In the genomic region with DNA sequence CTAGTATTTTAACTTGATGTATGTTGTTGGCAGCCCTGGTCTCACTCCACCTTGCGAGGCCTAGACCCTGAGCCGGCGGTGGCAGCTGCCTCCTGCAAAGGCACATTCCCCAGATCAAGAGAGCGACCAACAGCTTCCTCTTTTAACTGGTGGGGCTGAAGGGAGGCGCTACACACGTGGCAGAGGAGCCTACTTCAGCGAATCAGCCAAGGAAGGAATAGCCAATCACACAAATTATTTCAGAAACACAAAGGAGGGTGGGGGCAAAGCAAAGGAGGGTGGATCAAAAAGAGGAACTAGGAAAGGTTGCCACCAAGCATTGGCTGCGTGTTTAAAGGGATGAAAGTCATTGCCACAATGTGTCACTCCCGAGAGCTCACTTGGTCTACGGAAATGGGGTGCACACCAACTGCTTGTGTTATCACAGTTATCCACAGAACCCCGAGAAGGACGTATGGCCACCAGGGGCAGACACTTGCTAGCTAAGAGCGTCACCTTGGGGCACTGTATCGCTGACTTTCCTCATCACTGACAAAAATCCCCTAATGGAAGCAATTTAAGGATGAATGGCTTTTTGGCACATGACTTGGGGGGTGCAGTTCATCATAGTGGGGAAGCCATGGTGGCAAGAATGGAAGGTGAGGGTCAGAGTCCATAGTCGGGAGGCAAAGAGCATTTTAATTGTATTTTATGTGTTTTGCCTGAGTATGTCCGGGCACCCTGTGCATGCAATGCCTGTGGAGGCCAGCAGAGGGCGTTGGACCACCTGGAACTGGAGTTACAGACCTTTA, we compare ENCODE assay signal across 9 mouse cellular contexts. TPM values are rescaled to one million over a fixed set of nuclear protein-coding genes. Genes with fewer than 3 reads are reported as not detected.
DNase-seq lines count a peak whose midpoint lies in the region; TF ChIP-seq lines count a peak whose summit lies in the region.
"Had no signal": no experiment of that assay in that cellular context is flagged by ENCODE, and none has a peak within 500 bp of the region (broad histone marks: within the 10 kb centered on the region; RNA-seq: fewer than 3 reads in every experiment).

No protein-coding gene starts in this region.

- H3K79me2 ChIP-seq in macrophage (ENCODE audit: inconsistent target) = peaks cover 59% of the 10 kb centered on the region

- no peaks in the 10 kb centered on the region for H3K36me3 ChIP-seq in kidney, adult 2 months (ENCODE audit: control insufficient read depth, insufficient read depth, low read length)
- no peaks in the 10 kb centered on the region for H3K36me3 ChIP-seq in macrophage (ENCODE audit: inconsistent target)

- DNase-seq in kidney, adult 2 months = no peak
- DNase-seq in kidney, adult 9 months = no peak
- DNase-seq in thymus, postnatal 0 days (ENCODE audit: low spot score) = peak; percentile 78
- no peak for DNase-seq in embryo, embryonic 11 days
- DNase-seq in gastrocnemius, postnatal 10 days = no peak
- no peak for DNase-seq in kidney, adult 18-20 months

- no peaks in the 10 kb centered on the region for H3K4me1 ChIP-seq in kidney, adult 2 months (ENCODE audit: control insufficient read depth, insufficient read depth, low read length)
- H3K4me1 ChIP-seq in cortical plate, adult 2 months (ENCODE audit: control insufficient read depth, insufficient read depth, low read length) = no peaks in the 10 kb centered on the region

- H3K27ac ChIP-seq in kidney, adult 2 months (ENCODE audit: insufficient read depth, low read depth, low read length) = no peak overlapping the region
- no peak overlapping the region for H3K27ac ChIP-seq in cortical plate, adult 2 months (ENCODE audit: insufficient read depth, low read length)
- peak overlapping the region; percentile 44 for H3K27ac ChIP-seq in macrophage

- 88% methylated on average over 17 of the region's 17 CpGs for WGBS in kidney, adult 2 months
- WGBS in macrophage (ENCODE audit: missing documents) = 16% methylated on average over 17 of the region's 17 CpGs

- TF ChIP-seq CTCF in kidney, adult 2 months (conservative IDR thresholded peaks at IDR 0.05; ENCODE audit: insufficient read depth, insufficient read length, low read depth, low read length) = peak; percentile 32; the same call in 1 of the 2 replicates
- peak; percentile 16; the same call in 1 of the 2 replicates for TF ChIP-seq CTCF in cortical plate, adult 2 months (IDR thresholded peaks at IDR 0.05; ENCODE audit: extremely low read depth, insufficient read depth, low read length)

- H3K27me3 ChIP-seq in kidney, adult 2 months (replicated peaks; ENCODE audit: control insufficient read depth, insufficient read depth, low read length) = no peaks in the 10 kb centered on the region

- H3K4me3 ChIP-seq in kidney, adult 2 months (ENCODE audit: insufficient read depth, low read depth, low read length) = no peak overlapping the region
- H3K4me3 ChIP-seq in cortical plate, adult 2 months (ENCODE audit: insufficient read depth, low read length) = no peak overlapping the region
- H3K4me3 ChIP-seq in macrophage (ENCODE audit: inconsistent target) = no peak overlapping the region
- H3K4me3 ChIP-seq: erythroblast, embryonic 14.5 days had no signal

- no peak for TF ChIP-seq POLR2A in kidney, adult 2 months (IDR thresholded peaks at IDR 0.05; ENCODE audit: low read depth, low read length)
- no peak for TF ChIP-seq POLR2A in cortical plate, adult 2 months (IDR thresholded peaks at IDR 0.05; ENCODE audit: extremely low read depth, insufficient read depth, low read length)

RNA-seq across cellular contexts. Expression of gene Slc7a1, which starts 20.1 kb away (rescaled TPM):
- 4.0 TPM in 2 replicates for polyA plus RNA-seq in kidney, adult 2 months (2012; rRNA removed)
- polyA plus RNA-seq in cortical plate, adult 2 months (2012; rRNA removed) = 9.3 and 10.2 TPM in 2 replicates
- 10 to 100 TPM in 24 of 26 experiments, 1 to 10 TPM in 2; 5.0 to 60.2 (median 21.2) TPM for total RNA-seq in macrophage (2018; cell fraction: chromatin; rRNA removed)
- 10 to 100 TPM in 14 of 26 experiments, 1 to 10 TPM in 12; 5.3 to 28.9 (median 11.9) TPM for total RNA-seq in macrophage (2018; cell fraction: cytosol; rRNA removed)
- 10 to 100 TPM; 10.2 to 73.2 (median 31.5) TPM for total RNA-seq in macrophage (2018; cell fraction: nucleus; rRNA removed)
- 1.9 to 13.2 TPM (median 4.3 TPM) in 3 replicates for polyA plus RNA-seq in macrophage (2018)
- 15.5 and 16.5 TPM in 2 replicates for polyA plus RNA-seq in thymus, postnatal 0 days (2015; fragmentation: Nextera tagmentation; extraction: Ambion mirVana)
- 1 to 10 TPM; 8.0 to 9.8 TPM for total RNA-seq in gastrocnemius, postnatal 10 days (2021)
